Mouse (Mus musculus) hindbrain, postnatal 0 days (tissue): Measurements from ENCODE around the gene Mob1a. TPM values are rescaled to one million over a fixed set of nuclear protein-coding genes. Genes with fewer than 3 reads are reported as not detected.

ENCODE experiments used
- ATAC-seq: fragments of 200-750 bp; cut with Nextera tagmentation; 2 replicates; pipeline ENCODE4 v1.8.0; 2017; ENCODE audit warnings: mild to moderate bottlenecking, moderate TSS enrichment, moderate library complexity
- DNase-seq: peaks from one replicate; pipeline ENCODE4 v3.0.0-alpha.2; 2015; ENCODE audit warnings: low spot score
- H3K27ac ChIP-seq: fragments of 300-500 bp; sonication (generic); 2 replicates; pipeline ENCODE4 v1.5.1; 2014; ENCODE audit warnings: mild to moderate bottlenecking
- H3K27me3 ChIP-seq: fragments of 300-500 bp; sonication (generic); 2 replicates; pipeline ENCODE4 v1.6.1; 2014; ENCODE audit warnings: low read length, mixed read lengths; ENCODE audit not compliant: insufficient read depth
- H3K36me3 ChIP-seq: fragments of 300-500 bp; sonication (generic); 2 replicates; pipeline ENCODE4 v1.6.1; 2014; ENCODE audit warnings: low read length, mixed read lengths; ENCODE audit not compliant: insufficient read depth
- H3K4me1 ChIP-seq: fragments of 300-500 bp; sonication (generic); 2 replicates; pipeline ENCODE4 v1.6.1; 2014; ENCODE audit warnings: antibody characterized with exemption, low read length, mixed read lengths; ENCODE audit not compliant: insufficient read depth
- H3K4me2 ChIP-seq: fragments of 300-500 bp; sonication (generic); 2 replicates; pipeline ENCODE4 v1.6.1; 2014; ENCODE audit warnings: low read depth, mild to moderate bottlenecking, low read length, moderate library complexity, mixed read lengths
- H3K4me3 ChIP-seq: fragments of 300-500 bp; sonication (generic); 2 replicates; pipeline ENCODE4 v1.5.1; 2014; ENCODE audit warnings: low read length
- H3K9ac ChIP-seq: fragments of 300-500 bp; sonication (generic); replicated peaks from 2 replicates; pipeline ENCODE4 v1.6.1; 2014; ENCODE audit warnings: mild to moderate bottlenecking, low read length, moderate library complexity, mixed read lengths
- H3K9me3 ChIP-seq: fragments of 300-500 bp; sonication (generic); 2 replicates; pipeline ENCODE4 v1.6.1; 2016; ENCODE audit warnings: low read length, mixed read lengths
- CTCF ChIP-seq: IDR thresholded peaks from 2 replicates; pipeline ENCODE4 v1.5.1; 2016; ENCODE audit warnings: antibody characterized with exemption, control low read depth, low read depth
- WGBS: fragments of 180-500 bp; shearing (Covaris S2); extraction: QIAGEN DNeasy Blood & Tissue Kit; methylation state at CpG from one replicate; pipeline ENCODE4 v1.1.7; 2014; 5-methylcytosine and 5-hydroxymethylcytosine counted together
- polyA plus RNA-seq: library from polyadenylated mRNA; unstranded; fragments of >200 nt; fragmentation: Nextera tagmentation; extraction: Ambion mirVana; gene quantifications from 2 replicates; pipeline ENCODE4 v1.2.1, GENCODE M21; 2015
- total RNA-seq: library from RNA; depleted of rRNA; stranded (reverse); fragments of >200 nt; gene quantifications from 2 replicates; pipeline ENCODE4 v1.2.3, GENCODE M21; 2014; rRNA removed

Gene Mob1a
- total RNA-seq (31.7 and 32.8 TPM in 2 replicates), polyA plus RNA-seq (11.3 and 11.6 TPM in 2 replicates)

GRCm38 (mm10) chr6:83325525-83326393 lies at the start of gene Mob1a, which contains the start of gene Mthfd2:
TSS of gene Mob1a (plus strand) at chr6:83326016.
TSS of gene Mthfd2 (minus strand) at chr6:83325908.
- WGBS, result under 1% methylated on average over 65 of the region's 65 CpGs
- Histone ChIP-seq H3K4me3 (peak within 1 kb of the TSS; percentile 91), H3K36me3 (peaks cover 6% of the 10 kb centered on the region; the same call in 1 of the 2 replicates), H3K4me2 (peak within 1 kb of the TSS; percentile 72), H3K9me3 (no peaks in the 10 kb centered on the region), H3K9ac (peak within 1 kb of the TSS; percentile 93), H3K27me3 (no peaks in the 10 kb centered on the region), H3K27ac (peak within 1 kb of the TSS; percentile 90), H3K4me1 (0 out of 2 replicates have a peak, but pooled peaks cover 4% of the 10 kb centered on the region)
- no peak for TF ChIP-seq CTCF
- peak; percentile 97 for DNase-seq
- ATAC-seq, result peak; percentile 99

- H3K9ac ChIP-seq, result no peak overlapping the region
- 73% methylated on average over 13 of the region's 13 CpGs for WGBS
- H3K36me3 ChIP-seq, result no peaks in the 10 kb centered on the region
- no peaks in the 10 kb centered on the region for H3K4me1 ChIP-seq
- no peak overlapping the region for H3K27ac ChIP-seq
- H3K4me3 ChIP-seq, result no peak overlapping the region
- H3K27me3 ChIP-seq, result no peaks in the 10 kb centered on the region
- ATAC-seq, result no peak
- H3K4me2 ChIP-seq, result no peak overlapping the region
- no peak for TF ChIP-seq CTCF
- no peaks in the 10 kb centered on the region for H3K9me3 ChIP-seq
- no peak for DNase-seq
Observed at GRCm38 (mm10) chr6:83277151-83277550, 48.7 kb upstream of the Mob1a start.

- H3K4me1 ChIP-seq, result no peaks in the 10 kb centered on the region
- H3K27me3 ChIP-seq, result no peaks in the 10 kb centered on the region
- WGBS, result 31% methylated on average over 2 of the region's 2 CpGs
- H3K9ac ChIP-seq, result no peak overlapping the region
- TF ChIP-seq CTCF, result peak; percentile 51
- H3K36me3 ChIP-seq, result no peaks in the 10 kb centered on the region
- H3K27ac ChIP-seq, result no peak overlapping the region
- H3K4me2 ChIP-seq, result no peak overlapping the region
- H3K4me3 ChIP-seq, result no peak overlapping the region
- ATAC-seq (no peak), DNase-seq (peak; percentile 32)
- H3K9me3 ChIP-seq, result no peaks in the 10 kb centered on the region
Observed at GRCm38 (mm10) chr6:83278881-83279280, 46.9 kb upstream of the Mob1a start.

- Histone ChIP-seq H3K27me3 (no peaks in the 10 kb centered on the region), H3K4me2 (no peak overlapping the region), H3K4me1 (no peaks in the 10 kb centered on the region), H3K36me3 (no peaks in the 10 kb centered on the region), H3K4me3 (no peak overlapping the region), H3K27ac (no peak overlapping the region), H3K9me3 (no peaks in the 10 kb centered on the region), H3K9ac (no peak overlapping the region)
- DNase-seq (peak; percentile 9), ATAC-seq (no peak)
- peak; percentile 57 for TF ChIP-seq CTCF
- 81% methylated on average over 8 of the region's 8 CpGs for WGBS
Observed at GRCm38 (mm10) chr6:83280256-83280955, 45.4 kb upstream of the Mob1a start.

GRCm38 (mm10) chr6:83300447-83301229 lies 25.2 kb upstream of the Mob1a start:
- Histone ChIP-seq H3K27me3 (no peaks in the 10 kb centered on the region), H3K9me3 (no peaks in the 10 kb centered on the region), H3K4me3 (no peak overlapping the region), H3K27ac (no peak overlapping the region), H3K36me3 (peaks cover 8% of the 10 kb centered on the region; the same call in 1 of the 2 replicates), H3K9ac (no peak overlapping the region), H3K4me1 (no peaks in the 10 kb centered on the region), H3K4me2 (no peak overlapping the region)
- no peak for TF ChIP-seq CTCF
- no peak for DNase-seq
- ATAC-seq, result no peak
- WGBS, result 88% methylated on average over 7 of the region's 7 CpGs

- no peak for TF ChIP-seq CTCF
- ATAC-seq (no peak), DNase-seq (no peak)
- Histone ChIP-seq H3K27me3 (no peaks in the 10 kb centered on the region), H3K36me3 (peaks cover 13% of the 10 kb centered on the region; the same call in 1 of the 2 replicates), H3K4me3 (no peak overlapping the region), H3K27ac (no peak overlapping the region), H3K9ac (no peak overlapping the region), H3K4me1 (no peaks in the 10 kb centered on the region), H3K9me3 (no peaks in the 10 kb centered on the region), H3K4me2 (no peak overlapping the region)
- WGBS, result 91% methylated on average over 2 of the region's 2 CpGs
Observed at GRCm38 (mm10) chr6:83301294-83301693, 24.5 kb upstream of the Mob1a start.
